Mouse (Mus musculus) erythroid progenitor cell, adult 5-6 weeks (primary cell): Measurements from ENCODE around the gene Cog3. TPM values are rescaled to one million over a fixed set of nuclear protein-coding genes. Genes with fewer than 3 reads are reported as not detected.
A peak's percentile ranks its signal among the peaks of the same experiment; 100 is the strongest.

Source experiments
- ATAC-seq: replicated peaks from 2 replicates; pipeline ENCODE4 v1.8.0; 2016; ENCODE audit warnings: moderate number of reproducible peaks, mild to moderate bottlenecking, moderate TSS enrichment, inconsistent platforms; ENCODE audit not compliant: poor library complexity, low FRiP score, severe bottlenecking
- total RNA-seq, 2 experiments: library from RNA; stranded (forward) in 1 of 2; stranded (reverse) in 1 of 2; fragments of 150-400 nt in 1 of 2; fragments of 186-747, 209-891 nt in 1 of 2; gene quantifications; 2 replicates each; pipeline versions ENCODE4 v1.2.3 to v1.2.4; 2015 to 2017; ENCODE audit warnings: low replicate concordance in 2 of 2

Gene Cog3
- total RNA-seq, 2 experiments from 2014 or later, result 9.5 to 18.9 TPM

DNA sequence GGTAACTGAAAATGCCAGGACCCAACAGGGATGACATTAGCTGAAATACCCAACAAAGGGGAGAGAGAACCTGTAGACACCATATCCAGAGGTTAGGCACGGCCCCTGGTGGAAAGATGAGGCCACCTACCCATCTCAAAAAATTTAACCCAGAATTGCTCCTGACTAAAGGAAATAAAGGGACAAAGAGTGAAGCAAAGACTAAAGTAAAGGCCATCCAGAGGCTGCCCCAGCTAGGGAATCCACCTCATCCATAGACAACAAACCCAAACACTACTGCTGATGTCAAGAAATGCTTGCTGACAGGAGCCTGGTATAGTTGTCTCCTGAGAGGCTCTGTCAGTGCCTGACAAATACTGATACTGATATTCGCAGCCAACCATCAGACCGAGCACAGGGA, 42.6 kb downstream of the Cog3 start:
- no peak for ATAC-seq

DNA sequence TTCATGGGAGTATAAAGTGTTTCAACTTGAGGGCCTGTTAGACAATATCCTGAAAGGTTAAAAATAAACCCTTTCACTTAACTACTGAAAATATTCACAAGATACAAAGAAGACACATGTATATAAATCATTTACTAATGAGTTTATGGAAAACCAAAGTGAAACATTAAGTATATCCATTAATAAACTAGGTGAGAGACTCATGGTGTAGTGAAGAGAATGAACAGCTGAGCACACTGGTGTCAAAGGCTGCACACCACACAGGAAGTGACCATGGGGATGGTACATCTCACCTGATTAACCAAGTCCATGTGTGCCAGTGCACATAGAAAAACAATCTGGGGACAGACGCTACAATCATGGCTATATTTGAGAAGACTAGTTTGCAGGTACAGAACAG, 45.3 kb downstream of the Cog3 start:
- no peak for ATAC-seq

DNA sequence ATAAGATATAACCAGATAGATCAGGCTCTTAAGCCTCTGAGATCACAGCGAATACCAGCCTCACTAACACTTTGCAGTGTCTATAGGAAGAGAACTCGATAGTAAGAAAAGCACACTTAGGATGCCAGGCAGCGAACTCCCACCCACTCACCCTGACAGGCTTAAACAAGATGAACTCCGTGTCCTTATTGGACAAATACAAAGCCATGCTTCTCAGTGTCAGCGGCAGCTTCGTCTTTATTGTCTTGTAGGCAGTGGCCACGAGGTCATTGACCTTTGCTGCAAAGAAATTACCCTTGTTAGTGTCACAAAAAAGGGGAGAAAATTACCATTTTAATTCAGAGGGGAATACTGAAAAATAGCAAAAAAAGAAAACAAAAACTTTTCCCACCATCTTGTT, 46.5 kb downstream of the Cog3 start:
- no peak for ATAC-seq

DNA sequence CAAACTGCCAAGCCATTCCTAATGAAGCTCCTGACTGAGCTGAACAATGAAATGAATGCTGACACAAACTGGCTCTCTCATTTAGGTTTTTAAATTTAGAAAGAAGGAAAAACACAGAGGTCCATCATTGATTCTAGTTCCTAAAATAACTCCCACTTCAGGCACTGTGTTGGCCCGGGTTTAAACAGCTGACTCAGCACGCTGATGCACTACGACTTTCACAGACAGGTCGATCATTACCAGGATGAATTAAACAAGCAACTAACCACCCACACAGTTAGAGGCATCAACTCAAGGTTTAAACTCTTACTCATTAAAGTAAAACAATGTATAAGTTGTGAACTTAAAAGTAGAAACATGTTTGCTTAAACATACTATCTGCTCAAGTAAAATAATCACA, 47.7 kb downstream of the Cog3 start:
- ATAC-seq, result no peak

DNA sequence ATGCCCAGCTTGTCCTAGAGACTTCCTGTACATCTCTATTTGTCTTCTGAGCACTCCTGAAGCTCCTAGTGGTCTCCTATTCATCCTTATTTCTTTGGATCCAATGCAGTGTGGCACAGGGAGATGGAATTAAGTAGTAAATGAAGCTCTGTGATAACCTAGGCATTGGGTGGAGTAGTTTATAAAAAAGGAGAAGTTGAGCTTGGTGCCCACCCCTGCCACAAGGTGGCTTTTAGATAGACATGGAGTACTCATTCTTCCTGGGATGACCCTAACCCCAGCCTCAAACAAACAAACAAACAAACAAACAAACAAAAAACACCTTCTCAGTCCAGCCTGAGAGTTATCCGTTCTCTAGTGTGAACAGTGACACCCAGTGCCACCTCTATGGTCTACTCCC, 56.4 kb downstream of the Cog3 start:
- ATAC-seq, result no peak

DNA sequence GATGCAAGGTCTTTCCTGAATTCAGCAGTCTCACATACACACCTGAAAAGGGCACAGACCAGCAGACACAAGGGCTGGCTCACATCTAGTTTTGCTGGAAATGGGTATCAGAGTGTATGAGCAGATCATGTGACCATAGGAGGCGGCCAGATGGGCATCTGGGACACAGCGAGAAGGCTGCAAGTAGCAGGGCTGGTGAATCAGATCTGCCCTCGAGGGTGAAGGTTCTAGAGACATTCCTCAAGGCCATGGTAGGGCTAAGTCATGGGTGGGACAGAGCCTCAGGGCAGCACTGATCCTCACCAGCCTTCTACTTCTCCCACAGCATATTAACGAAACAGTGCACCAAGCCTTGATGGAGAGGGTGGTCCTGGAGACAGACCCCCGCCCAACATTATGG, 58.2 kb downstream of the Cog3 start:
- ATAC-seq, result 0 out of 2 replicates have a peak, but pooled peaks have one; percentile 32

DNA sequence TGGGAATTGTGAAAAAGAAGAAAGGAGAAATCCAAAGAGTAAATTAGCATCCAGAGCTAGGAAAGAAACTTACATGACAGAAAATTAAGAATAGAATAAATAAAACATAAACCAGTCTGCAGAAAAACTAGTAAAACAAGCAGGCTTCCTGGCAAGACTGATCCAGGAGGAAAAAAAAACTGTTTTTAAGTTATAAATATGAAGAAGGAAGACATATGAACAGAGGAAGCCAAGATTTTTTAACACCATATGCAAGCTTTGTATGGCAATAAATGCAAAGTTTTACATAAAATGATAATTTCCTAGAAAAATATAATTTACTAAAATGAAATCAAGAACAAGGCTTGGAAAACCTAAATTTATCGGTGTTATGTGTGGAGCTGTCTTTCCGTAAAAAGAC, 63.9 kb downstream of the Cog3 start:
- no peak for ATAC-seq

DNA sequence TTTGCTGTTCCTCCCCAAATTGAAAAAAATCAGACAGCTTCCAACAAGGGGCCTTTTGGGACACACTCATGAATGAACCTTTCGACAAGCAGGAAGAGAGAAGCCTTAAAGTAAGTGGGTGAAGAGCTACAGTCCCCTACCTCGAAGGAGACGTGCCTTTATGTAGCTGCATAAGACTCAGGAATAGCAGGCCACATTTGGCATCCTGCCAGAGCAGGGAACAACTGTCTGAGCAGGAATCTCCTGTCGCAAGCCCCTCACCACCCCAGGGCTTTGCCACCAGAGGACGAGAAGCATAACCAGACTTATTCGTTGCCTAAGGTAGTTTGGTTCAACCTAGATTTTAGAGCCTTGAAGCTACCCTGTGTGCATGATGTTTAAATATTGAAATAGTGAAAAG, 78.0 kb downstream of the Cog3 start:
- ATAC-seq, result no peak

DNA sequence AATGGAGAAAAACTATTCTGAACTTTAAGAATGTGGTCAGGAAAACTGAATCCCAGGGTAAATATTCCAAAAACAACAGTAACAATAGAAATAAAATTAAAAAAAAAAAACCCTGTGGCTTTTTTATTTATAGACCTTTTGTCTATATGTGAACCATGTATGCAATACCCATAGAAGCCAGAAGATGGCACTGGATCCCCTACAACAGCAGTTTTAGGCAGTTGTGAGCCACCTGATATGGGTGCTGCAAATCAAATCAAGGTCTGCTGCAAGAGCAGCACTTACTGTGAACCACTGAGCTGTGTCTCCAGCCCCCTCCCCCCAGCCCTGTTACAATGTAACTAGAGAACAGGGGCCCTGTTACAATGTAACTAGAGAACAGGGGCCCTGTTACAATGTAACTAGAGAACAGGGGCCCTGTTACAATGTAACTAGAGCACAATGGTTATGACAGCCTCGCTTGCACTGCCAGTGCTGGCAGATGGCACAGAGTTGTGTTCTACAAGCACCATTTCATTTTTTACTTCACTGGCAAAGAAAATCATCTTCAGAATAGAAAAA, 85.2 kb downstream of the Cog3 start:
- no peak for ATAC-seq

DNA sequence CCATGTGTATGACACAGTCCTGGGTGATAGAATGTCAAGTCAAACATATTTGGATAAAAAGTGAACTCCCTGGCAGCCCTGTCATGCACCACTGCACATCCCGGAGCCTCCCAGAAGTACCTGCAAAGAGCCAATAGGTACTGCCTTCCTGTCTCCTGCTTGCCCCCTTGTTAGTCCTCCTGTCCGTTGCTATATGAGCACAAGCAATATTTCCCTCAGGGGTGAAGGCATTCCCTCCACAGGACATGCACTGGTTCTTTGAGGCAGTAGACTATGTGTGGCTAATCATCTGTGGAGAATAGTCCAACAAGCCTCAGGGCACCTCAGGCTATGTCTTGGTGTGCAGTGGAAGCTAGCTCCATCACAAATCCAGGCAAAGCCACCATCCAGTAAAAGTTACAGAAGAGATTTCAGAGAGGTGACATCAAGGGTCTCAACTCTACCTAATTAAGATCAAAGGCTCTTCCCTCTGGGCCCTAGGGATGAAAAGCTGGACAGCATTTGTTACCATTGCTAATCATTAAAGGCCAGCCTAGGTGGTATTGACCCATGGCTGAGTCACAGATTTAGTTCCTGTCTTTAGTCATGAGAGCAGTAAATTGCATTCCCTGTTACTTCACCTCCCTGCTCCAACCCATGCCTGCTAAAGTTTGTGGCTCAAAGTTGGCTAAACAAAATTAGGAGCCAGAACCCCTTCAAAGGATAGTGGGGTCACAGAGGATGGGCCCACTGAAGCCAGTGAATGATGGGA, 88.7 kb downstream of the Cog3 start:
- ATAC-seq, result no peak

DNA sequence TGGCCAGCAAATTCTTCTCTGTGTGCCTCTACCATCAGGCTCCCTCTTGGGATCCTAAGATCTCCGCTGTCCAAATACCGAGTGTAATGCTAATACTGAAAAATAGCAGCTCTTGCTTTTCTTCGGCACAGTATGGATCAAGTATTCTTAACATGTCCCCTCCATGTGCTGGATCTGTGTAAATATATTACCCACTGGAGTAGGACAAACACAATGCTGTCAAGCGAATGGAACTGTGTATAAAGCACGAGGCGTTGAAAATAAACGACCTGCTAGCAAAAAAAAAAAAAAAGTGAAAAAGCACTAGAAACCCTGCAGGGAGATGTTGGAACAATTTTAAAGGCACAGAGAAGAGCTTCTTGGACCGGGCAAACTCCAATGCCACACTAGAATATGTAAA, 92.8 kb downstream of the Cog3 start:
- ATAC-seq, result no peak

DNA sequence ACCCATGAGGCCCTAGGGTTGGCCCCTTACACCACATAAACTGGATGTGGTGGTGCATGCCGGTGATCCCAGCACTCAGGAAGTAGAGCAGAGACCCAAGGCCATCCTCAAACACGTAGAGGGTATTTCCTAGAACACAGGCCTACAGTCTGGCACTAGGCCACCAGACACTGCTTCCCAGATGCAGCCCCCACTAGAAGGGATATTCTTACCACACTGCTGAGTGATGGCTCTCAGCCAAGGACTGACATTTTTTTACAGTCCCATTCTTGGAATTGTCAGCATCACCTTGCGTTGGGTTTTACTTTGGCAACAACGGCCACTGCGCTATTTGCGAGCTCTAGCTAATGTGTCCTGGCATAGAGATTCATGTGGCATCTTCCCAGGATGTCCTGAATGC, 93.4 kb downstream of the Cog3 start:
- no peak for ATAC-seq

Other genes starting within 250 kb of the Cog3 start
- gene Spert, start 161.4 kb downstream of the Cog3 start, total RNA-seq (2015; ENCODE audit: low replicate concordance), result not detected in 2 replicates
- not detected in 2 replicates for gene Spert, start 161.4 kb downstream of the Cog3 start, total RNA-seq (2017; ENCODE audit: low replicate concordance)
- gene Erich6b, start 112.3 kb downstream of the Cog3 start, total RNA-seq (2015; ENCODE audit: low replicate concordance), result not detected in 2 replicates
- not detected in 2 replicates for gene Erich6b, start 112.3 kb downstream of the Cog3 start, total RNA-seq (2017; ENCODE audit: low replicate concordance)
- gene Slc25a30, start 32.5 kb upstream of the Cog3 start, total RNA-seq (2015; ENCODE audit: low replicate concordance), result 15.1 and 18.0 TPM in 2 replicates
- 6.3 and 15.4 TPM in 2 replicates for gene Slc25a30, start 32.5 kb upstream of the Cog3 start, total RNA-seq (2017; ENCODE audit: low replicate concordance)
- gene Tpt1, start 90.6 kb upstream of the Cog3 start, total RNA-seq (2015; ENCODE audit: low replicate concordance), result 3,144 and 3,174 TPM in 2 replicates
- 507 and 1,044 TPM in 2 replicates for gene Tpt1, start 90.6 kb upstream of the Cog3 start, total RNA-seq (2017; ENCODE audit: low replicate concordance)
- not detected in 2 replicates for gene Kctd4, start 200.5 kb upstream of the Cog3 start, total RNA-seq (2015; ENCODE audit: low replicate concordance)
- gene Kctd4, start 200.5 kb upstream of the Cog3 start, total RNA-seq (2017; ENCODE audit: low replicate concordance), result not detected in 2 replicates